Mouse (Mus musculus) frontal cortex, postnatal 25 days (tissue): ENCODE data around the gene Klk1b1.
"Not testable (repeated sequence)": the region's sequence is repeated elsewhere in the genome, so short reads cannot be mapped to it uniquely, and the experiment has no call there.

ENCODE experiments used
- DNase-seq, 2 experiments: peaks; one replicate each; pipeline ENCODE4 v3.0.0; 2022; ENCODE audit warnings: low spot score in 2 of 2

The Klk1b1 gene

GRCm38 (mm10) chr7:44004847-44005246 lies 38.3 kb downstream of the Klk1b1 start:
- DNase-seq: no peak

- not testable (repeated sequence) for DNase-seq
These were observed 45.3 kb downstream of the Klk1b1 start, which contains the start of gene Klk1b26 for GRCm38 (mm10) chr7:44011868-44012267. Klk1b26 (plus strand) TSS chr7:44012168.

GRCm38 (mm10) chr7:44014666-44015065 lies 48.1 kb downstream of the Klk1b1 start:
- peak in 1 of 2 experiments; percentile 5 for DNase-seq

DNA sequence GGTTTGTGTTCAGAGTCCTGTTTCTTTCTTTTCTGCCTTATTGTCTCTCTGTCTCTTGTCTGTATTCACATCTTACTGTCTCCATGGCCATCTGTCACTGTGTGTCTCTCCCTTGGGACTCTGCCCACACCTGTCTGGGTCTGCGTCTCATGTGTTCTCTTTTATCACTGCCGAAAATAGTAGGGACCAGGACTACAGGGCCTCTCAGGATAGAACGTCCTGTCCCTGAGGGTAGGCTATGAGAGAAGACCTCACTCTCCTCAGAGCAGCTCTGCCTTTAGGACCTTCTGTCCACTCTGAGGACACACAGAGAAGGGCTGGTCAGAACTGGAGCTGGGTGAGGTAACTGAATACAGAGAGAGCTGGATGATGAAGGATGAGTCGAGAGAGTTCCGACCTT lies 48.5 kb downstream of the Klk1b1 start:
- DNase-seq: no peak
